Mouse (Mus musculus): ENCODE results near the gene Naa60.

Gene Naa60

GRCm38 (mm10) chr16:3933536-3933935 is 61.4 kb downstream of the Naa60 start:
- TF ChIP-seq NANOG (IDR thresholded peaks at IDR 0.05; ENCODE audit: borderline replicate concordance, low read length) (no peak), POU5F1 (IDR thresholded peaks at IDR 0.05; ENCODE audit: borderline replicate concordance, low read length) (no peak), CTCF (conservative IDR thresholded peaks at IDR 0.05; ENCODE audit: low read length) (no peak)
- Histone ChIP-seq H3K9me3 (ENCODE audit: low read length) (no peaks in the 10 kb centered on the region), H3K36me3 (ENCODE audit: insufficient read depth, low read length) (peaks cover 64% of the 10 kb centered on the region), H3K4me3 (replicated peaks; ENCODE audit: low read length) (no peak overlapping the region), H3K4me1 (replicated peaks; ENCODE audit: low read depth, low read length) (peaks cover 13% of the 10 kb centered on the region), H3K27me3 (ENCODE audit: insufficient read depth, low read length) (no peaks in the 10 kb centered on the region)

DNA sequence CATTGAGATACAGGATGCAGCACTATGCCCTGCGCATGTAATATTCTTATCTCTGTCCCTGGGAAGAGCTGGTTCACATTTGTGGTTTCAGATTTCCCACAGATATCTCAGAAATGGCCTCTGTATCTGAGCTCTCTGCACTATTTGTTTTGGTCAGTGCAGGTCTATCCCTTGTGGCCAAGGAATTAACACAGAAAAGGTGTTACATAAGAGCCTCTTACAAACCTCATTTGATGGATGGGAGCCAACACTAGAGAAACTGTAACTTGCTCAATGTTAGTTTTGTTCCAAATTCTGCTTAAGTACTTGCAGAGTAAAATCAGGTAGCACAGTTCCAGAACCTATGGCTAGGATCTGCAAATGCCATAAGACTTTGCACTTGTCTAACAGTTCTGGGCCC is 61.9 kb downstream of the Naa60 start:
- Histone ChIP-seq H3K4me1 (replicated peaks; ENCODE audit: low read depth, low read length) (peaks cover 9% of the 10 kb centered on the region), H3K36me3 (ENCODE audit: insufficient read depth, low read length) (peaks cover 68% of the 10 kb centered on the region), H3K4me3 (replicated peaks; ENCODE audit: low read length) (no peak overlapping the region), H3K27me3 (ENCODE audit: insufficient read depth, low read length) (no peaks in the 10 kb centered on the region), H3K9me3 (ENCODE audit: low read length) (no peaks in the 10 kb centered on the region)
- TF ChIP-seq NANOG (IDR thresholded peaks at IDR 0.05; ENCODE audit: borderline replicate concordance, low read length) (no peak), POU5F1 (IDR thresholded peaks at IDR 0.05; ENCODE audit: borderline replicate concordance, low read length) (no peak), CTCF (conservative IDR thresholded peaks at IDR 0.05; ENCODE audit: low read length) (no peak)

- Histone ChIP-seq H3K4me1 (replicated peaks; ENCODE audit: low read depth, low read length) (peaks cover 3% of the 10 kb centered on the region), H3K36me3 (ENCODE audit: insufficient read depth, low read length) (peaks cover 69% of the 10 kb centered on the region), H3K4me3 (replicated peaks; ENCODE audit: low read length) (no peak overlapping the region), H3K9me3 (ENCODE audit: low read length) (no peaks in the 10 kb centered on the region), H3K27me3 (ENCODE audit: insufficient read depth, low read length) (no peaks in the 10 kb centered on the region)
- TF ChIP-seq NANOG (IDR thresholded peaks at IDR 0.05; ENCODE audit: borderline replicate concordance, low read length), result no peak
- TF ChIP-seq CTCF (conservative IDR thresholded peaks at IDR 0.05; ENCODE audit: low read length), result no peak
- no peak for TF ChIP-seq POU5F1 (IDR thresholded peaks at IDR 0.05; ENCODE audit: borderline replicate concordance, low read length)
These were observed 62.5 kb downstream of the Naa60 start for GRCm38 (mm10) chr16:3934701-3935100.

- Histone ChIP-seq H3K4me3 (replicated peaks; ENCODE audit: low read length) (no peak overlapping the region), H3K4me1 (replicated peaks; ENCODE audit: low read depth, low read length) (no peaks in the 10 kb centered on the region), H3K27me3 (ENCODE audit: insufficient read depth, low read length) (no peaks in the 10 kb centered on the region), H3K9me3 (ENCODE audit: low read length) (no peaks in the 10 kb centered on the region), H3K36me3 (ENCODE audit: insufficient read depth, low read length) (0 out of 2 replicates have a peak, but pooled peaks cover 2% of the 10 kb centered on the region)
- TF ChIP-seq CTCF (conservative IDR thresholded peaks at IDR 0.05; ENCODE audit: low read length), result no peak
- no peak for TF ChIP-seq POU5F1 (IDR thresholded peaks at IDR 0.05; ENCODE audit: borderline replicate concordance, low read length)
- no peak for TF ChIP-seq NANOG (IDR thresholded peaks at IDR 0.05; ENCODE audit: borderline replicate concordance, low read length)
These were observed 79.0 kb downstream of the Naa60 start for GRCm38 (mm10) chr16:3951141-3951540.
